In the genomic region with DNA sequence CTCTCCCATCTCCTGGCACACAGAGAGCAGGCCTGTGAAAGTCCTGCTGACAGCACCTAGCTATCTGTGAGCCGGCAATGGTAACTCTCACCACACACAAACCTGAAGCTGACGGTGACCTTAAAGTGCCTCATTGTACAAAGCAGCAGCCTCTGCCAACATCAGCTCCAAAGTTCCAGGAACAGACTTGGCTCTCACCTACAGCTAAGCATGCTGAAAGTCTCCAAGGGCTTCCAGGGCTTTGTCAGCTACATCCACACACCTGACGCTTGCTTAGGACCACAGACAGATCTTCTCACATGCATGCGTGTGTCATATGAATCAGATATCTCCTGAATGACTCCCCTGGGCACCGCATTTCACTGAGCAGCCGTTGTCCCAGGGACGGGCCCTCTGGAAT, we compare ENCODE assay signal across 15 mouse cellular contexts. TPM values are rescaled to one million over a fixed set of nuclear protein-coding genes. Genes with fewer than 3 reads are reported as not detected.
DNase-seq lines count a peak whose midpoint lies in the region; ATAC-seq and TF ChIP-seq lines count a peak whose summit lies in the region.
"Had no signal": no experiment of that assay in that cellular context is flagged by ENCODE, and none has a peak within 500 bp of the region (broad histone marks: within the 10 kb centered on the region; RNA-seq: fewer than 3 reads in every experiment).

No protein-coding gene starts in this region.

- H3K27me3 ChIP-seq in midbrain, embryonic 11.5 days (ENCODE audit: control insufficient read depth, insufficient read depth, low read length): no peaks in the 10 kb centered on the region
- no peaks in the 10 kb centered on the region for H3K27me3 ChIP-seq in midbrain, embryonic 10.5 days (ENCODE audit: low read depth, poor library complexity, severe bottlenecking)
- no peaks in the 10 kb centered on the region for H3K27me3 ChIP-seq in heart, embryonic 15.5 days
- H3K27me3 ChIP-seq in limb, embryonic 15.5 days: no peaks in the 10 kb centered on the region
- H3K27me3 ChIP-seq: forebrain, embryonic 15.5 days; hindbrain, embryonic 15.5 days; limb, embryonic 12.5 days had no signal

- H3K4me2 ChIP-seq in midbrain, embryonic 11.5 days: no peak overlapping the region
- no peak overlapping the region for H3K4me2 ChIP-seq in heart, embryonic 15.5 days
- no peak overlapping the region for H3K4me2 ChIP-seq in limb, embryonic 15.5 days
- H3K4me2 ChIP-seq: forebrain, embryonic 15.5 days; hindbrain, embryonic 15.5 days; limb, embryonic 12.5 days had no signal

- DNase-seq in gastrocnemius, adult 2 months: peak; percentile 23
- no peak for DNase-seq in gastrocnemius, adult 18-20 months (ENCODE audit: low spot score)
- DNase-seq in midbrain, embryonic 11.5 days (ENCODE audit: low spot score, missing footprints): peak; percentile 60
- DNase-seq in midbrain, embryonic 10.5 days (ENCODE audit: low spot score): no peak
- no peak for DNase-seq in cerebellum, adult 8-10 months
- DNase-seq in cerebellum, postnatal 10 days: no peak
- DNase-seq: cerebellum, adult 2 months had no signal

- 93% methylated on average over 7 of the region's 7 CpGs for WGBS in midbrain, embryonic 11.5 days
- WGBS in midbrain, embryonic 10.5 days: 94% methylated on average over 7 of the region's 7 CpGs
- 31% methylated on average over 7 of the region's 7 CpGs for WGBS in heart, embryonic 15.5 days
- whole genome bisulfite sequencing in limb, embryonic 15.5 days: 52% methylated on average over 7 of the region's 7 CpGs

- intact Hi-C loops in gastrocnemius, adult 2 months (cut with DNase I): no loop called here

- no peak for ATAC-seq in midbrain, embryonic 11.5 days (ENCODE audit: low FRiP score)
- peak; percentile 43; the same call in 1 of the 2 replicates for ATAC-seq in heart, embryonic 15.5 days (replicated peaks; ENCODE audit: insufficient number of reproducible peaks, insufficient read depth, low FRiP score, low read depth)
- ATAC-seq in limb, embryonic 15.5 days (ENCODE audit: insufficient number of reproducible peaks, low FRiP score, low TSS enrichment, low read depth): no peak
- ATAC-seq: forebrain, embryonic 15.5 days; intestine, postnatal 0 days; Patski had no signal

- no peaks in the 10 kb centered on the region for H3K36me3 ChIP-seq in midbrain, embryonic 11.5 days (ENCODE audit: control insufficient read depth, insufficient read depth, low read length)
- H3K36me3 ChIP-seq in midbrain, embryonic 10.5 days: no peaks in the 10 kb centered on the region
- no peaks in the 10 kb centered on the region for H3K36me3 ChIP-seq in heart, embryonic 15.5 days
- no peaks in the 10 kb centered on the region for H3K36me3 ChIP-seq in limb, embryonic 15.5 days
- H3K36me3 ChIP-seq: forebrain, embryonic 15.5 days; hindbrain, embryonic 15.5 days; limb, embryonic 12.5 days had no signal

- H3K9me3 ChIP-seq in midbrain, embryonic 11.5 days (ENCODE audit: control insufficient read depth, low read length): no peaks in the 10 kb centered on the region
- no peaks in the 10 kb centered on the region for H3K9me3 ChIP-seq in midbrain, embryonic 10.5 days (replicated peaks)
- H3K9me3 ChIP-seq in heart, embryonic 15.5 days (replicated peaks): no peaks in the 10 kb centered on the region
- H3K9me3 ChIP-seq in limb, embryonic 15.5 days: no peaks in the 10 kb centered on the region
- H3K9me3 ChIP-seq: forebrain, embryonic 15.5 days; hindbrain, embryonic 15.5 days; limb, embryonic 12.5 days had no signal

- H3K9ac ChIP-seq in midbrain, embryonic 11.5 days (ENCODE audit: low read length): no peak overlapping the region
- no peak overlapping the region for H3K9ac ChIP-seq in heart, embryonic 15.5 days
- H3K9ac ChIP-seq in limb, embryonic 15.5 days: no peak overlapping the region
- H3K9ac ChIP-seq: forebrain, embryonic 15.5 days; hindbrain, embryonic 15.5 days; limb, embryonic 12.5 days had no signal

- no peaks in the 10 kb centered on the region for H3K4me1 ChIP-seq in midbrain, embryonic 11.5 days (ENCODE audit: control insufficient read depth, insufficient read depth, low read length)
- no peaks in the 10 kb centered on the region for H3K4me1 ChIP-seq in midbrain, embryonic 10.5 days
- peaks cover 60% of the 10 kb centered on the region for H3K4me1 ChIP-seq in heart, embryonic 15.5 days (replicated peaks)
- peaks cover 34% of the 10 kb centered on the region for H3K4me1 ChIP-seq in limb, embryonic 15.5 days
- H3K4me1 ChIP-seq: forebrain, embryonic 15.5 days; hindbrain, embryonic 15.5 days had no signal

- TF ChIP-seq CTCF in gastrocnemius, adult 2 months (IDR thresholded peaks at IDR 0.05): no peak

- H3K27ac ChIP-seq in gastrocnemius, adult 2 months: no peak overlapping the region
- H3K27ac ChIP-seq in midbrain, embryonic 11.5 days (ENCODE audit: low read depth, low read length): no peak overlapping the region
- H3K27ac ChIP-seq in midbrain, embryonic 10.5 days (replicated peaks): no peak overlapping the region
- H3K27ac ChIP-seq in heart, embryonic 15.5 days: peak overlapping the region; percentile 70
- H3K27ac ChIP-seq in limb, embryonic 15.5 days: peak overlapping the region; percentile 55; the same call in 1 of the 2 replicates
- H3K27ac ChIP-seq: forebrain, embryonic 15.5 days; hindbrain, embryonic 15.5 days; limb, embryonic 12.5 days had no signal

- no peak overlapping the region for H3K4me3 ChIP-seq in gastrocnemius, adult 2 months
- H3K4me3 ChIP-seq in midbrain, embryonic 11.5 days (ENCODE audit: low read depth, low read length): no peak overlapping the region
- no peak overlapping the region for H3K4me3 ChIP-seq in midbrain, embryonic 10.5 days
- H3K4me3 ChIP-seq in heart, embryonic 15.5 days: no peak overlapping the region
- H3K4me3 ChIP-seq in limb, embryonic 15.5 days: no peak overlapping the region
- H3K4me3 ChIP-seq: erythroblast, embryonic 14.5 days; forebrain, embryonic 15.5 days; hindbrain, embryonic 15.5 days; limb, embryonic 12.5 days had no signal

RNA-seq across cellular contexts. Expression of gene Adrb1, which starts 42.0 kb away (rescaled TPM):
- total RNA-seq in gastrocnemius, adult 2 months (2021): under 1 TPM; 0.11 to 0.13 TPM
- not detected for total RNA-seq in gastrocnemius, adult 18-20 months (2021)
- 0.15 and 0.28 TPM in 2 replicates for polyA plus RNA-seq in midbrain, embryonic 11.5 days (2014; fragmentation: Nextera tagmentation; extraction: Ambion mirVana)
- 0.09 and 0.19 TPM in 2 replicates for polyA plus RNA-seq in midbrain, embryonic 10.5 days (2016; fragmentation: Nextera tagmentation; extraction: Ambion mirVana)
- polyA plus RNA-seq in heart, embryonic 15.5 days (2015; fragmentation: Nextera tagmentation; extraction: Ambion mirVana): 4.0 and 4.7 TPM in 2 replicates
- 0.30 and 0.79 TPM in 2 replicates for polyA plus RNA-seq in limb, embryonic 15.5 days (2015; fragmentation: Nextera tagmentation; extraction: Ambion mirVana)
- polyA plus RNA-seq: Patski had no signal

Comparison
In these comparisons a context has a peak if more than half of its experiments do, and no peak if none do; other contexts are left out.
1. DNase-seq: peak in gastrocnemius, adult 2 months (single experiment) and midbrain, embryonic 11.5 days (single experiment); none in gastrocnemius, adult 18-20 months (single experiment), midbrain, embryonic 10.5 days (single experiment), cerebellum, adult 8-10 months (single experiment) and cerebellum, postnatal 10 days (0 of 2).
2. H3K27ac ChIP-seq: peak in heart, embryonic 15.5 days (single experiment) and limb, embryonic 15.5 days (single experiment); none in gastrocnemius, adult 2 months (single experiment), midbrain, embryonic 11.5 days (single experiment) and midbrain, embryonic 10.5 days (single experiment).